Mouse (Mus musculus) liver, postnatal 0 days (tissue): Measurements from ENCODE around the gene Ppwd1.

Source experiments
- CTCF ChIP-seq: sonication (generic); IDR thresholded peaks from 2 replicates; pipeline ENCODE4 v1.5.1; 2016; ENCODE audit warnings: antibody characterized with exemption, low read depth
- EP300 ChIP-seq: IDR thresholded peaks from 2 replicates; pipeline ENCODE4 v1.6.1; 2016; ENCODE audit warnings: antibody characterized with exemption, low read depth, mild to moderate bottlenecking

- no peak for TF ChIP-seq CTCF
- TF ChIP-seq EP300 = no peak
These were observed 41.3 kb downstream of the Ppwd1 start for GRCm38 (mm10) chr13:104187357-104187756.
